Mouse (Mus musculus): ENCODE data around the gene Cfdp1.

The Cfdp1 gene

GRCm38 (mm10) chr8:111747866-111748649 is 106.0 kb downstream of the Cfdp1 start:
- Histone ChIP-seq H3K9me3 (ENCODE audit: low read length) (no peaks in the 10 kb centered on the region), H3K27me3 (ENCODE audit: insufficient read depth, low read length) (no peaks in the 10 kb centered on the region), H3K4me1 (replicated peaks; ENCODE audit: low read depth, low read length) (peaks cover 80% of the 10 kb centered on the region), H3K36me3 (ENCODE audit: insufficient read depth, low read length) (no peaks in the 10 kb centered on the region), H3K4me3 (replicated peaks; ENCODE audit: low read length) (peak overlapping the region; percentile 37)
- no peak for TF ChIP-seq POU5F1 (IDR thresholded peaks at IDR 0.05; ENCODE audit: borderline replicate concordance, low read length)
- no peak for TF ChIP-seq NANOG (IDR thresholded peaks at IDR 0.05; ENCODE audit: borderline replicate concordance, low read length)
- TF ChIP-seq CTCF (conservative IDR thresholded peaks at IDR 0.05; ENCODE audit: low read length): no peak

GRCm38 (mm10) chr8:111746582-111747465 is 107.3 kb downstream of the Cfdp1 start:
- TF ChIP-seq CTCF (conservative IDR thresholded peaks at IDR 0.05; ENCODE audit: low read length) (no peak), POU5F1 (IDR thresholded peaks at IDR 0.05; ENCODE audit: borderline replicate concordance, low read length) (no peak), NANOG (IDR thresholded peaks at IDR 0.05; ENCODE audit: borderline replicate concordance, low read length) (no peak)
- no peaks in the 10 kb centered on the region for H3K9me3 ChIP-seq (ENCODE audit: low read length)

GRCm38 (mm10) chr8:111745591-111746418 is 108.3 kb downstream of the Cfdp1 start:
- H3K27me3 ChIP-seq (ENCODE audit: insufficient read depth, low read length): no peaks in the 10 kb centered on the region
- peak overlapping the region; percentile 92 for H3K4me3 ChIP-seq (replicated peaks; ENCODE audit: low read length)
- peaks cover 88% of the 10 kb centered on the region for H3K4me1 ChIP-seq (replicated peaks; ENCODE audit: low read depth, low read length)
- H3K9me3 ChIP-seq (ENCODE audit: low read length): no peaks in the 10 kb centered on the region
- H3K36me3 ChIP-seq (ENCODE audit: insufficient read depth, low read length): peaks cover 4% of the 10 kb centered on the region
- TF ChIP-seq CTCF (conservative IDR thresholded peaks at IDR 0.05; ENCODE audit: low read length): no peak
- no peak for TF ChIP-seq NANOG (IDR thresholded peaks at IDR 0.05; ENCODE audit: borderline replicate concordance, low read length)
- no peak for TF ChIP-seq POU5F1 (IDR thresholded peaks at IDR 0.05; ENCODE audit: borderline replicate concordance, low read length)

More at GRCm38 (mm10) chr8:111746582-111747465, 107.3 kb downstream of the Cfdp1 start:
- Histone ChIP-seq H3K27me3 (ENCODE audit: insufficient read depth, low read length) (no peaks in the 10 kb centered on the region), H3K4me1 (replicated peaks; ENCODE audit: low read depth, low read length) (peaks cover 86% of the 10 kb centered on the region), H3K4me3 (replicated peaks; ENCODE audit: low read length) (peak overlapping the region; percentile 92), H3K36me3 (ENCODE audit: insufficient read depth, low read length) (no peaks in the 10 kb centered on the region)

GRCm38 (mm10) chr8:111745086-111745485 is 109.0 kb downstream of the Cfdp1 start:
- peaks cover 89% of the 10 kb centered on the region for H3K4me1 ChIP-seq (replicated peaks; ENCODE audit: low read depth, low read length)
- H3K36me3 ChIP-seq (ENCODE audit: insufficient read depth, low read length): peaks cover 6% of the 10 kb centered on the region
- H3K27me3 ChIP-seq (ENCODE audit: insufficient read depth, low read length): no peaks in the 10 kb centered on the region
- H3K4me3 ChIP-seq (replicated peaks; ENCODE audit: low read length): peak overlapping the region; percentile 92; the same call in 1 of the 2 replicates
- TF ChIP-seq NANOG (IDR thresholded peaks at IDR 0.05; ENCODE audit: borderline replicate concordance, low read length): no peak
- TF ChIP-seq POU5F1 (IDR thresholded peaks at IDR 0.05; ENCODE audit: borderline replicate concordance, low read length): no peak
- no peak for TF ChIP-seq CTCF (conservative IDR thresholded peaks at IDR 0.05; ENCODE audit: low read length)
- no peaks in the 10 kb centered on the region for H3K9me3 ChIP-seq (ENCODE audit: low read length)

DNA sequence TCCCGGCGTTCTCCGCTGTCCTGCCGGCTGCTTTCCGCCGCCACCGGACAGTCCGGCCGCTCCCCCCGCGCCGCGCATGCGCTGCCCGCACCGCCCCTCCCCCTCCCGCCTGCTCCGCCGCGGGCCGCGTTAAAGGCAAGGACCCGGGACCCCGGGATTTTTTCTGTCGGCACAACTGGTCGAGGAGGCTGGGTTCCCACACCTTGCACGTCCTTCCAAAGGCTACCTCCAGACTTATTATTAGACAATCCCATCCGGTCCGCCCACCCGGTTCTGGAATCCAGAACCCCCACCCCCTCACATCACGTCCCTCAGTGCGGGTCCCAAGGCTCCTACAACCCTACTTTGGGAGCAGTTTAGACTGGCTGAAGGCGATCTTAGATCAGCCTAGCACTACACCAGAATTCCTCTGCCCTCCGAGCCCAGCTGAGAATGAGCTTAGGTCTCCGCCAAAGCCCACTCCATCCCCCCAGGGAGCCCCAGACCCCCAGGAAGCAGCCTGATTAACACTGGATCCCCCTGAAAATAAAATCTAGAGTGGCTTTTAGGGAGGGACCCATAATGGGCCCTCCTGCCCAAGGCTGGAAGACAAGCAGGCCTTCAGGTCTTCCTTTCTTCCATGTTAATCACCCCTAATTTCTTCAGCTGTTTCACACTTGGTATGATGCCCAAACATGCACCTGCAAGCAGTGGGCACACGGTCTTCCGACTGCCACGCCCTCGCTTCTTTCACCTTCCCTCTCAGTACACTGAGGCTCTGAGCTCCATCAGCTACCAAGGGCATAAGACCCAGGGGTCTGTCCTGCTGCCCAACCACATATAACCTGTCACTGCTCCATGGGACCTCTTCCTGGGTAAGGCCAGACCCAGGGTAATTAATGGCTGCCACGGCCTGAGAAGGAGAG is 110.0 kb downstream of the Cfdp1 start, which contains the start of gene Bcar1:
Gene Bcar1 (minus strand): TSS at position 18 of the 905 bp plus-strand sequence.
- peaks cover 91% of the 10 kb centered on the region for H3K4me1 ChIP-seq (replicated peaks; ENCODE audit: low read depth, low read length)
- H3K27me3 ChIP-seq (ENCODE audit: insufficient read depth, low read length): no peaks in the 10 kb centered on the region
- peaks cover 6% of the 10 kb centered on the region for H3K36me3 ChIP-seq (ENCODE audit: insufficient read depth, low read length)
- peak within 1 kb of the TSS; percentile 92 for H3K4me3 ChIP-seq (replicated peaks; ENCODE audit: low read length)
- H3K9me3 ChIP-seq (ENCODE audit: low read length): no peaks in the 10 kb centered on the region
- TF ChIP-seq NANOG (IDR thresholded peaks at IDR 0.05; ENCODE audit: borderline replicate concordance, low read length) (no peak), CTCF (conservative IDR thresholded peaks at IDR 0.05; ENCODE audit: low read length) (no peak), POU5F1 (IDR thresholded peaks at IDR 0.05; ENCODE audit: borderline replicate concordance, low read length) (no peak)

DNA sequence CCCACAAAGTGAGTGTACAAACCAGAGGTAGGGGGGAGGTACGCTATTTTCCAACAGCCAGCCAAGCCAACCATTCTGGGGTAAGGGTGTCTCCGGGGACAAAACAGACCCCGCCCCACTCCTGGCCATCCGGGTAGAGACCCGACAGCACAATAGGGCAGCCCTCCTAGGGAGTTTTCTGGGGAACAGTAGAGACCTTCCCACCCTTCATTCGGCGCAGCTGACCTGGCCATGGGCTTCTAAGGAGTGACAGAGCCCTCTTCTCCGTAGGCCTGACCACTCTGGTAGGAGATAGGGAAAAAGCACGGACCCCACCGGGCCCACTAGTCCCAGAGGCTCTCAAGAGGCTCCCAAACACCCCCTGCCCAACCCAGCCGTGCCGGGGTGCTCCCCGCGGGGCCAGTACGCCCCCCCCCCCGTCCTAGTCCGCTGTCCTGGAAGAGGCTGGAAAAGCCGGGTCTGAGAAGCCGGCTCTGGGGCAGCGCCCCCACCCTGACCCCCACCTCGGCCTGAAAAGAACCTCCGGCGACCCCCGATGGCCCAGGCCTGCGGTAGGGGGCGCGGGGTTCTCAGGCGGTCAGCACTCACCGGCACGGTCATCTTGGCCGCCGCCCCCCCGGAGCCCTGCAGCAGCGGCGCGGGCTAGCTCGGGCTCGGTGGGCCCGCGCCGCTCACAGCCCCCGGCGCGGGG is 110.8 kb downstream of the Cfdp1 start:
- Histone ChIP-seq H3K36me3 (ENCODE audit: insufficient read depth, low read length) (peaks cover 6% of the 10 kb centered on the region), H3K9me3 (ENCODE audit: low read length) (no peaks in the 10 kb centered on the region), H3K27me3 (ENCODE audit: insufficient read depth, low read length) (no peaks in the 10 kb centered on the region), H3K4me1 (replicated peaks; ENCODE audit: low read depth, low read length) (peaks cover 88% of the 10 kb centered on the region), H3K4me3 (replicated peaks; ENCODE audit: low read length) (peak overlapping the region; percentile 92)
- TF ChIP-seq CTCF (conservative IDR thresholded peaks at IDR 0.05; ENCODE audit: low read length) (no peak), POU5F1 (IDR thresholded peaks at IDR 0.05; ENCODE audit: borderline replicate concordance, low read length) (no peak), NANOG (IDR thresholded peaks at IDR 0.05; ENCODE audit: borderline replicate concordance, low read length) (no peak)

Data from E14TG2a.4 (cell line).